Mouse (Mus musculus): ENCODE results near the gene Zfp871. TPM values are rescaled to one million over a fixed set of nuclear protein-coding genes. Genes with fewer than 3 reads are reported as not detected.

Gene Zfp871
- polyA plus RNA-seq (2014; fragmentation: Nextera tagmentation; extraction: Ambion mirVana) = 36.9 and 41.3 TPM in 2 replicates

- Histone ChIP-seq H3K4me3 (ENCODE audit: low read depth, low read length) (peak within 1 kb of the TSS; percentile 87), H3K9me3 (ENCODE audit: control insufficient read depth, low read length) (no peaks in the 10 kb centered on the region), H3K9ac (ENCODE audit: low read length) (peak within 1 kb of the TSS; percentile 95), H3K4me2 (ENCODE audit: low read depth) (peak within 1 kb of the TSS; percentile 54), H3K27ac (ENCODE audit: low read depth, low read length) (peak within 1 kb of the TSS; percentile 87), H3K4me1 (ENCODE audit: control insufficient read depth, insufficient read depth, low read length) (peaks cover 5% of the 10 kb centered on the region; the same call in 1 of the 2 replicates), H3K27me3 (ENCODE audit: control insufficient read depth, insufficient read depth, low read length) (no peaks in the 10 kb centered on the region), H3K36me3 (ENCODE audit: control insufficient read depth, insufficient read depth, low read length) (peaks cover 7% of the 10 kb centered on the region)
- WGBS = 0% methylated on average over 21 of the region's 22 CpGs
- peak; percentile 85 for DNase-seq (ENCODE audit: low spot score)
- ATAC-seq (ENCODE audit: insufficient read depth, low FRiP score, low TSS enrichment) = peak; percentile 95
Observed at GRCm38 (mm10) chr17:32788094-32788559, at the start of gene Zfp871. Zfp871 (minus strand) TSS chr17:32788287.

- Histone ChIP-seq H3K4me1 (ENCODE audit: control insufficient read depth, insufficient read depth, low read length) (peaks cover 5% of the 10 kb centered on the region; the same call in 1 of the 2 replicates), H3K27me3 (ENCODE audit: control insufficient read depth, insufficient read depth, low read length) (no peaks in the 10 kb centered on the region), H3K36me3 (ENCODE audit: control insufficient read depth, insufficient read depth, low read length) (0 out of 2 replicates have a peak, but pooled peaks cover 2% of the 10 kb centered on the region), H3K27ac (ENCODE audit: low read depth, low read length) (no peak overlapping the region), H3K4me3 (ENCODE audit: low read depth, low read length) (peak overlapping the region; percentile 92), H3K9ac (ENCODE audit: low read length) (no peak overlapping the region), H3K4me2 (ENCODE audit: low read depth) (peak overlapping the region; percentile 70), H3K9me3 (ENCODE audit: control insufficient read depth, low read length) (no peaks in the 10 kb centered on the region)
- 34% methylated on average over 3 of the region's 3 CpGs for WGBS
- no peak for DNase-seq (ENCODE audit: low spot score)
- ATAC-seq (ENCODE audit: insufficient read depth, low FRiP score, low TSS enrichment) = 0 out of 2 replicates have a peak, but pooled peaks have one; percentile 9
Observed at GRCm38 (mm10) chr17:32830418-32830782, 42.3 kb upstream of the Zfp871 start.

- peaks cover 5% of the 10 kb centered on the region; the same call in 1 of the 2 replicates for H3K4me1 ChIP-seq (ENCODE audit: control insufficient read depth, insufficient read depth, low read length)
- peak within 1 kb of the TSS; percentile 56; the same call in 1 of the 2 replicates for H3K27ac ChIP-seq (ENCODE audit: low read depth, low read length)
- DNase-seq (ENCODE audit: low spot score) (peak; percentile 85), ATAC-seq (ENCODE audit: insufficient read depth, low FRiP score, low TSS enrichment) (peak; percentile 98)
- H3K9ac ChIP-seq (ENCODE audit: low read length) = peak within 1 kb of the TSS; percentile 96
- peak within 1 kb of the TSS; percentile 70 for H3K4me2 ChIP-seq (ENCODE audit: low read depth)
- H3K36me3 ChIP-seq (ENCODE audit: control insufficient read depth, insufficient read depth, low read length) = peaks cover 2% of the 10 kb centered on the region; the same call in 1 of the 2 replicates
- peak within 1 kb of the TSS; percentile 92 for H3K4me3 ChIP-seq (ENCODE audit: low read depth, low read length)
- WGBS = 2% methylated on average over 35 of the region's 35 CpGs
- no peaks in the 10 kb centered on the region for H3K27me3 ChIP-seq (ENCODE audit: control insufficient read depth, insufficient read depth, low read length)
- H3K9me3 ChIP-seq (ENCODE audit: control insufficient read depth, low read length) = no peaks in the 10 kb centered on the region
Observed at GRCm38 (mm10) chr17:32829540-32830417, 41.7 kb upstream of the Zfp871 start, which contains the start of gene Zfp799. Zfp799 (minus strand) TSS chr17:32830261.

- H3K4me3 ChIP-seq (ENCODE audit: low read depth, low read length) = no peak overlapping the region
- no peak overlapping the region for H3K4me2 ChIP-seq (ENCODE audit: low read depth)
- H3K4me1 ChIP-seq (ENCODE audit: control insufficient read depth, insufficient read depth, low read length) = no peaks in the 10 kb centered on the region
- peaks cover 15% of the 10 kb centered on the region for H3K36me3 ChIP-seq (ENCODE audit: control insufficient read depth, insufficient read depth, low read length)
- DNase-seq (ENCODE audit: low spot score) (peak; percentile 35), ATAC-seq (ENCODE audit: insufficient read depth, low FRiP score, low TSS enrichment) (peak; percentile 48)
- H3K9me3 ChIP-seq (ENCODE audit: control insufficient read depth, low read length) = no peaks in the 10 kb centered on the region
- no peak overlapping the region for H3K9ac ChIP-seq (ENCODE audit: low read length)
- no peak overlapping the region for H3K27ac ChIP-seq (ENCODE audit: low read depth, low read length)
- H3K27me3 ChIP-seq (ENCODE audit: control insufficient read depth, insufficient read depth, low read length) = no peaks in the 10 kb centered on the region
- WGBS = 73% methylated on average over 1 of the region's 1 CpGs
Observed at GRCm38 (mm10) chr17:32816074-32816784, 28.1 kb upstream of the Zfp871 start.

- ATAC-seq (ENCODE audit: insufficient read depth, low FRiP score, low TSS enrichment) = no peak
- H3K36me3 ChIP-seq (ENCODE audit: control insufficient read depth, insufficient read depth, low read length) = peaks cover 4% of the 10 kb centered on the region; the same call in 1 of the 2 replicates
- no peaks in the 10 kb centered on the region for H3K9me3 ChIP-seq (ENCODE audit: control insufficient read depth, low read length)
- no peak overlapping the region for H3K4me2 ChIP-seq (ENCODE audit: low read depth)
- 81% methylated on average over 7 of the region's 7 CpGs for WGBS
- H3K4me1 ChIP-seq (ENCODE audit: control insufficient read depth, insufficient read depth, low read length) = no peaks in the 10 kb centered on the region
- no peak overlapping the region for H3K4me3 ChIP-seq (ENCODE audit: low read depth, low read length)
- no peak overlapping the region for H3K27ac ChIP-seq (ENCODE audit: low read depth, low read length)
- no peaks in the 10 kb centered on the region for H3K27me3 ChIP-seq (ENCODE audit: control insufficient read depth, insufficient read depth, low read length)
- no peak overlapping the region for H3K9ac ChIP-seq (ENCODE audit: low read length)
- no peak for DNase-seq (ENCODE audit: low spot score)
Observed at GRCm38 (mm10) chr17:32814136-32814535, 26.0 kb upstream of the Zfp871 start.

GRCm38 (mm10) chr17:32810648-32811047 is 22.6 kb upstream of the Zfp871 start:
- H3K27me3 ChIP-seq (ENCODE audit: control insufficient read depth, insufficient read depth, low read length) = no peaks in the 10 kb centered on the region
- DNase-seq (ENCODE audit: low spot score) (no peak), ATAC-seq (ENCODE audit: insufficient read depth, low FRiP score, low TSS enrichment) (no peak)
- no peak overlapping the region for H3K4me2 ChIP-seq (ENCODE audit: low read depth)
- WGBS = 35% methylated on average over 1 of the region's 1 CpGs
- no peaks in the 10 kb centered on the region for H3K36me3 ChIP-seq (ENCODE audit: control insufficient read depth, insufficient read depth, low read length)
- H3K4me3 ChIP-seq (ENCODE audit: low read depth, low read length) = no peak overlapping the region
- H3K9me3 ChIP-seq (ENCODE audit: control insufficient read depth, low read length) = no peaks in the 10 kb centered on the region
- no peak overlapping the region for H3K9ac ChIP-seq (ENCODE audit: low read length)
- peaks cover 8% of the 10 kb centered on the region; the same call in 1 of the 2 replicates for H3K4me1 ChIP-seq (ENCODE audit: control insufficient read depth, insufficient read depth, low read length)
- no peak overlapping the region; the same call in 1 of the 2 replicates for H3K27ac ChIP-seq (ENCODE audit: low read depth, low read length)

- H3K27ac ChIP-seq (ENCODE audit: low read depth, low read length) = peak within 1 kb of the TSS; percentile 89
- peaks cover 8% of the 10 kb centered on the region; the same call in 1 of the 2 replicates for H3K4me1 ChIP-seq (ENCODE audit: control insufficient read depth, insufficient read depth, low read length)
- peak; percentile 89 for ATAC-seq (ENCODE audit: insufficient read depth, low FRiP score, low TSS enrichment)
- DNase-seq (ENCODE audit: low spot score) = peak; percentile 80
- H3K9ac ChIP-seq (ENCODE audit: low read length) = peak within 1 kb of the TSS; percentile 72
- peak within 1 kb of the TSS; percentile 44 for H3K4me2 ChIP-seq (ENCODE audit: low read depth)
- no peaks in the 10 kb centered on the region for H3K27me3 ChIP-seq (ENCODE audit: control insufficient read depth, insufficient read depth, low read length)
- H3K4me3 ChIP-seq (ENCODE audit: low read depth, low read length) = peak within 1 kb of the TSS; percentile 53
- H3K36me3 ChIP-seq (ENCODE audit: control insufficient read depth, insufficient read depth, low read length) = no peaks in the 10 kb centered on the region
- no peaks in the 10 kb centered on the region for H3K9me3 ChIP-seq (ENCODE audit: control insufficient read depth, low read length)
- under 1% methylated on average over 17 of the region's 17 CpGs for WGBS
Observed at GRCm38 (mm10) chr17:32809544-32810374, 21.7 kb upstream of the Zfp871 start, which contains the start of gene Zfp811. Zfp811 (minus strand) TSS chr17:32809931.

- H3K4me3 ChIP-seq (ENCODE audit: low read depth, low read length) = peak overlapping the region; percentile 53
- ATAC-seq (ENCODE audit: insufficient read depth, low FRiP score, low TSS enrichment) = no peak
- peak; percentile 44 for DNase-seq (ENCODE audit: low spot score)
- H3K4me2 ChIP-seq (ENCODE audit: low read depth) = peak overlapping the region; percentile 44
- no peaks in the 10 kb centered on the region; the same call in 1 of the 2 replicates for H3K36me3 ChIP-seq (ENCODE audit: control insufficient read depth, insufficient read depth, low read length)
- peaks cover 8% of the 10 kb centered on the region; the same call in 1 of the 2 replicates for H3K4me1 ChIP-seq (ENCODE audit: control insufficient read depth, insufficient read depth, low read length)
- H3K27me3 ChIP-seq (ENCODE audit: control insufficient read depth, insufficient read depth, low read length) = no peaks in the 10 kb centered on the region
- no peaks in the 10 kb centered on the region for H3K9me3 ChIP-seq (ENCODE audit: control insufficient read depth, low read length)
- H3K9ac ChIP-seq (ENCODE audit: low read length) = peak overlapping the region; percentile 72
- WGBS = 11% methylated on average over 8 of the region's 8 CpGs
- peak overlapping the region; percentile 86 for H3K27ac ChIP-seq (ENCODE audit: low read depth, low read length)
Observed at GRCm38 (mm10) chr17:32808921-32809320, 20.8 kb upstream of the Zfp871 start.

Data from neural tube, embryonic 11.5 days (tissue).